Mouse (Mus musculus) lung, embryonic 14.5 days (tissue): ENCODE measurements at regions not wholly inside any gene's neighbourhood (a gene's known extent, or its start where the extent isn't known, plus 50 kb on each side); places are given as distances from the start of the nearest gene placed in this dataset.
"Not testable (repeated sequence)": the region's sequence is repeated elsewhere in the genome, so short reads cannot be mapped to it uniquely, and the experiment has no call there.

Experiments
- ATAC-seq: fragments of 200-750 bp; cut with Nextera tagmentation; 2 replicates; pipeline ENCODE4 v1.8.0; 2017; ENCODE audit warnings: mild to moderate bottlenecking, moderate TSS enrichment, moderate library complexity; ENCODE audit not compliant: insufficient read depth
- DNase-seq: peaks from one replicate; pipeline ENCODE4 v3.0.0-alpha.2; 2015
- H3K27ac ChIP-seq: fragments of 300-500 bp; sonication (generic); 2 replicates; pipeline ENCODE4 v1.5.1; 2014; ENCODE audit warnings: low read depth, mild to moderate bottlenecking, moderate library complexity
- H3K27me3 ChIP-seq: fragments of 300-500 bp; sonication (generic); 2 replicates; pipeline ENCODE4 v1.6.1; 2014; ENCODE audit warnings: low read length, control low read depth; ENCODE audit not compliant: insufficient read depth
- H3K36me3 ChIP-seq: fragments of 300-500 bp; sonication (generic); 2 replicates; pipeline ENCODE4 v1.6.1; 2014; ENCODE audit warnings: control low read depth; ENCODE audit not compliant: insufficient read depth
- H3K4me1 ChIP-seq: fragments of 300-500 bp; sonication (generic); 2 replicates; pipeline ENCODE4 v1.6.1; 2014; ENCODE audit warnings: antibody characterized with exemption, control low read depth; ENCODE audit not compliant: insufficient read depth
- H3K4me2 ChIP-seq: fragments of 300-500 bp; sonication (generic); 2 replicates; pipeline ENCODE4 v1.6.1; 2014; ENCODE audit warnings: mild to moderate bottlenecking
- H3K4me3 ChIP-seq: fragments of 300-500 bp; sonication (generic); 2 replicates; pipeline ENCODE4 v1.5.1; 2014; ENCODE audit warnings: low read depth, low read length
- H3K9ac ChIP-seq: fragments of 300-500 bp; sonication (generic); 2 replicates; pipeline ENCODE4 v1.6.1; 2014
- H3K9me3 ChIP-seq: fragments of 300-500 bp; sonication (generic); 2 replicates; pipeline ENCODE4 v1.6.1; 2016; ENCODE audit warnings: low read depth, low read length, control low read depth
- CTCF ChIP-seq: IDR thresholded peaks from 2 replicates; pipeline ENCODE4 v1.5.1; 2016; ENCODE audit warnings: antibody characterized with exemption, low read depth
- WGBS: fragments of 180-500 bp; shearing (Covaris S2); extraction: QIAGEN DNeasy Blood & Tissue Kit; methylation state at CpG from one replicate; pipeline ENCODE4 v1.1.7; 2014; 5-methylcytosine and 5-hydroxymethylcytosine counted together

- DNase-seq: no peak
- no peak overlapping the region for H3K4me3 ChIP-seq
- no peaks in the 10 kb centered on the region for H3K27me3 ChIP-seq
- ATAC-seq: no peak
- H3K9me3 ChIP-seq: no peaks in the 10 kb centered on the region
- no peak overlapping the region for H3K9ac ChIP-seq
- no peaks in the 10 kb centered on the region for H3K4me1 ChIP-seq
- no peak overlapping the region for H3K27ac ChIP-seq
- no peaks in the 10 kb centered on the region for H3K36me3 ChIP-seq
- TF ChIP-seq CTCF: no peak
- WGBS: 70% methylated on average over 3 of the region's 3 CpGs
- no peak overlapping the region for H3K4me2 ChIP-seq
Measured at GRCm38 (mm10) chr7:137575491-137575890, 138.1 kb downstream of the Glrx3 start.

DNA sequence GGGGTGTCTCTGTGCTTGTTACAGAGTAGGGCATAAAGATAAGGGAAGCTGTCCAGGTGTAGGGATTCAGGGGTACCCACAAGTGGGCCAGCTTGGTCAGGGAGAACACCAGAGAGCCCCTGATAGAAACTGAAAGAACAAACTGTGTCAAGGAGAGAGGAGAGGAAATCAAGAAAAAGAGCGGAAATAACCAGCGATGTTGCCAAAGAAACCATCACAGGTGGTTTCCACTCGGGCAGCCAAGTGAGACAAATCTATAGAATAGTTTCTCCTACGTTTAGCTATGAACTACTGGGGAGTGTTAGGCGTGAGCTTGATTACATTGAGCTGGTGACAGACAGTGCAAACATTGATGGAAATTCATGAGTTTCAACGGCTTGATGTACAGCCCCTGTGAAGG, 138.8 kb downstream of the Glrx3 start:
- ATAC-seq (no peak), DNase-seq (no peak)
- Histone ChIP-seq H3K36me3 (no peaks in the 10 kb centered on the region), H3K27ac (no peak overlapping the region), H3K4me3 (no peak overlapping the region), H3K4me1 (no peaks in the 10 kb centered on the region), H3K9me3 (no peaks in the 10 kb centered on the region), H3K9ac (no peak overlapping the region), H3K27me3 (no peaks in the 10 kb centered on the region), H3K4me2 (no peak overlapping the region)
- 46% methylated on average over 6 of the region's 6 CpGs for WGBS
- no peak for TF ChIP-seq CTCF

- Histone ChIP-seq H3K9ac (no peak overlapping the region), H3K9me3 (no peaks in the 10 kb centered on the region), H3K27me3 (no peaks in the 10 kb centered on the region), H3K4me1 (no peaks in the 10 kb centered on the region), H3K36me3 (no peaks in the 10 kb centered on the region), H3K27ac (no peak overlapping the region), H3K4me2 (no peak overlapping the region), H3K4me3 (no peak overlapping the region)
- TF ChIP-seq CTCF: no peak
- 82% methylated on average over 2 of the region's 2 CpGs for WGBS
- ATAC-seq (no peak), DNase-seq (no peak)
Measured at GRCm38 (mm10) chr7:137583556-137583955, 146.1 kb downstream of the Glrx3 start.

DNA sequence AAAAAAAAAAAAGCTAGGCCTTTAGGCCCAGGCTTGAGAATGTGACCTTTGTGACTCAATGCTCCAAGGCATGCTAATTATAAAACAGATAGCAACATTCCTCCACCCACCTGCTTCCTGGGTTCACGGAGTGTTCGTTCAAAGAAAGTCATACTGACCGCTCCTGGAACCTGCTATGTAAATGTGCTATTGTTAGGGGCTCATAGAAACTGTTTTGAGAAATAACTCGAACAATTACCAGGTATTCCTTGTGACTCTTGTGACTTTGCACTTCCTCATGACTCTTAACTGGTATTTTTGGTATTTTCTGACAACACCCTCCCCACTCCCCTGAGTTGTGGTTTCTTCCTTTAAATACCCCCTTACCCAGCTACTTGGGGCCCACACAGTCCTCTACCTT, 147.5 kb downstream of the Glrx3 start:
- DNase-seq, H3K27ac ChIP-seq, ATAC-seq, H3K36me3 ChIP-seq, H3K9me3 ChIP-seq, H3K4me2 ChIP-seq, H3K27me3 ChIP-seq, H3K4me3 ChIP-seq, H3K4me1 ChIP-seq, H3K9ac ChIP-seq: not testable (repeated sequence)
- WGBS: 72% methylated on average over 4 of the region's 4 CpGs

- ATAC-seq: no peak
- H3K36me3 ChIP-seq: no peaks in the 10 kb centered on the region
- H3K4me3 ChIP-seq: no peak overlapping the region
- no peak for TF ChIP-seq CTCF
- no peaks in the 10 kb centered on the region for H3K27me3 ChIP-seq
- WGBS: 54% methylated on average over 8 of the region's 8 CpGs
- H3K27ac ChIP-seq: no peak overlapping the region
- DNase-seq: no peak
- no peaks in the 10 kb centered on the region for H3K9me3 ChIP-seq
- H3K4me1 ChIP-seq: no peaks in the 10 kb centered on the region
- no peak overlapping the region for H3K9ac ChIP-seq
- H3K4me2 ChIP-seq: no peak overlapping the region
Measured at GRCm38 (mm10) chr7:137593570-137593969, 156.2 kb downstream of the Glrx3 start.

DNA sequence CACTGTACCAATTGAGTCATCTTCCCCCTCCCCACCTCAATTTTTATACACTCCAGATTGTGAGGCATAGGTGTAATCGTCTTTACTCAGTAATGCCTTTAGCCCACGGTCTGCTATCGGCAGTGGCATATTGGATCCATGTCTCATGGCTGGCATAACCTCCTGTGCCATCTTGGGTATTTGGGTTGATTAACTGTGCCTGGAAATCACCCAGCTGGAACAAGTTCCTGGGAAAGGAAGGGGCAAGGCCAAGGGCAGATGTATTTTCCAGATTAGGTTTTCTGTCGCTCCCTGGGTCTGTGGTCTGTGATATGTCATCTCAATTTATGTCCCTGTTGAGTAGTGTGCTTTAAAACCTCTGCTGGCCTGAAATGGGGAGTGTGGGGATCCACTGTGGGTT, 158.2 kb downstream of the Glrx3 start:
- Histone ChIP-seq H3K9ac (no peak overlapping the region), H3K4me3 (no peak overlapping the region), H3K4me1 (no peaks in the 10 kb centered on the region), H3K4me2 (no peak overlapping the region), H3K27ac (no peak overlapping the region), H3K36me3 (no peaks in the 10 kb centered on the region), H3K9me3 (no peaks in the 10 kb centered on the region), H3K27me3 (no peaks in the 10 kb centered on the region)
- ATAC-seq (no peak), DNase-seq (no peak)
- 77% methylated on average over 4 of the region's 4 CpGs for WGBS
- TF ChIP-seq CTCF: no peak

DNA sequence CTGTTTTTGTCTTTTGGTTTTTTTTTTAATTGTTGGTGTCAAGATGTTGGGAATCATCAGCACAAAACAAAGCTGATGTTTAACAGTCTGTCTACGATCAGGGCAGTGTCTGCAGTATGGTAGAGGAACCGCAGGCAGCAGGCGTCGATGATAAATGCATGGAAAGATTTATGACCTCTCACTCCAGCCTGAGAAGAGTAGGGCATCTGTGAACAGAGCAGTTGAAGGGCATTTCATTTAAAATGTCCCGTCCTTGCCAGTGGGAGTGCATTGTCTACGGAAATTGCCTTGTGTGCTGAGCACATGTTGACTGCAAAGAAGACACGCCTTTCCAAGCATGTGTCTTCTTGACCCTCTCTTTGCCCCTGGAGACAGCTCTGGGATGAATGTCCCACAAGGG, 158.7 kb downstream of the Glrx3 start:
- no peak overlapping the region for H3K4me3 ChIP-seq
- ATAC-seq: no peak
- H3K36me3 ChIP-seq: no peaks in the 10 kb centered on the region
- no peak overlapping the region for H3K9ac ChIP-seq
- no peak overlapping the region for H3K27ac ChIP-seq
- WGBS: 50% methylated on average over 7 of the region's 7 CpGs
- TF ChIP-seq CTCF: no peak
- no peak for DNase-seq
- H3K27me3 ChIP-seq: no peaks in the 10 kb centered on the region
- no peak overlapping the region for H3K4me2 ChIP-seq
- H3K4me1 ChIP-seq: no peaks in the 10 kb centered on the region
- no peaks in the 10 kb centered on the region for H3K9me3 ChIP-seq

- DNase-seq (peak; percentile 87), ATAC-seq (peak; percentile 80)
- Histone ChIP-seq H3K27me3 (no peaks in the 10 kb centered on the region; the same call in 1 of the 2 replicates), H3K9ac (no peak overlapping the region), H3K27ac (no peak overlapping the region), H3K4me1 (no peaks in the 10 kb centered on the region), H3K4me2 (no peak overlapping the region), H3K9me3 (no peaks in the 10 kb centered on the region), H3K4me3 (no peak overlapping the region), H3K36me3 (no peaks in the 10 kb centered on the region)
- peak; percentile 91 for TF ChIP-seq CTCF
- 5% methylated on average over 8 of the region's 8 CpGs for WGBS
Measured at GRCm38 (mm10) chr7:137603039-137603438, 165.6 kb downstream of the Glrx3 start.
